Mouse (Mus musculus): ENCODE results near the gene Dnajc27.

The Dnajc27 gene

DNA sequence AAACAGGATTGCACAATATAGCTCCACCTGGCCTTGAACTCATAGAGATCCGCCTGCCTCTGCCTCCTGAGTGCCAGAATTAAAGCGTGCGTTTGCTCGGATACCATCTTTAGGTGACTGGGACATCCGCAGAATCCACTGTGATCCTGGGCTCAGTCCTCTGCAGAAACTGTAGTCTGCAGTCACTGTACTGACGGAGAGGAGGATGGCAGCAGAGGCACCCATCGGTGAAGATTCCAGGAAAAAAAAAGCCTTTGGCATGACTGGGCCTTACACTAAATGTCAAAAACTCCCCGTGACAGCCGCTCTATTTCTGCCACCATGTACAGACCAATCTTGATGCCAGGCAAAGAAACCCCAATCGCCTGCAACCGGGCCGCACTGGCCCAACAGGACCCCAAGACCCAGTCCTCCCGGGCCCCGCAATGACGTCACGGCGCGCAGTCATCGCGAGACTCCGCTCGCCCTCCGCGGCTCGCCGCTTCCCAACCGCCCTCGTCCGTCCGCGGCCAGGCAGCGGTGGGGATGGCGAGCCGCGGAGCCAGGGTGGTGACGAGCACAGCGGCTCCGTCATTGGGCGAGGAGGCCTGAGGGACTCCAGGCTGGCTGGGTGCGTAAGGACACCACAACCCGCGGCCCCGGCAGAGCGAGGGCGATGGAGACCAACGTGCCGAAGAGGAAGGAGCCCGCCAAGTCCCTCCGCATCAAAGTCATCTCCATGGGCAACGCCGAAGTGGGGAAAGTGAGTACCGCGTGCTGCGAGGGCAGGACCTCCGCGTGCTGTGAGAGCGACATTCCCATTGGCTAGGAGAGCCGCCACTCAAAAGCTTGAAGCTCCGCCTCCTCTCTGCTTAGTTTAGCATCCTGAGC, at the start of gene Dnajc27:
Dnajc27 (plus strand) TSS at position 452 of the 870 bp plus-strand sequence.
- peak; percentile 88 to 95 for DNase-seq (ENCODE audit: low spot score in 2 of 2)

DNA sequence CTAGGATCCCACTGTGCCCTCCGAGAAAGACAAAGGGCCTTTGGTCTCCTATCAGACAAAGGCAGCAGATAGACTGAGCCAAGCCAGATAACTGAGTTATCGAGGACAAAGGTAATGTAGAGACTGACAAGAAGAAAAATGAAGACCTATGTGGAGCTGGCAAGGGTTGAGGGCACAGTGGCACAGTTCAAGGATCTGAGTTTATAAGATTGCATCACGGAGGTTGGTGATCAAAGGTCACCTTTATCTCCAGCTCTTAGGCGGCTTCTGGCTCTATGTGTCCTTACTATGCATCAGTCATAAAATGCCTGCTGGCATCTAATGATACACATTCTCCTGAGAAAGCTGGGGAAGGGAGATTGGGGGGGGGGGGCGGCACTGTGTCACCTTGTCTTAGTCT, 46.2 kb upstream of the Dnajc27 start:
- no peak for DNase-seq (ENCODE audit: low spot score in 2 of 2)

DNA sequence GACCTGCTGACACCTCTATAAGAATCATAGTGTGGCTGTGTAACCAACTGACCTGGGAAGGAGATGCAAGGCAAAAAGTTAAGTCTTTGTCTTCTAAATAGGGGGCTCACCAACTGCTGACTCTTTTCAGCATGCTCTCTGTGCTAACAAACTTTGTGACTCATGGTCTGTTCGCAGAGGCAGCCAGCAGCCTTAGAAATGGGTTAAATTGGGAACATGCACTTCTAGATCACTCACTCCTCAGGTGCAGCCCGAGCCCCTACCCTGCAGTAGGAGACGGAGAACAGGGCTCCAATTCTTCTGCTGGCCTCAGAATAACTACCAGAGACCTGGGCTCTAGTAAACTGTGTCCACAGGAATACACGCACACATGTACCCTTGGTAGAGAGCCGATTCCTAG, 44.9 kb upstream of the Dnajc27 start:
- no peak for DNase-seq (ENCODE audit: low spot score in 2 of 2)

DNA sequence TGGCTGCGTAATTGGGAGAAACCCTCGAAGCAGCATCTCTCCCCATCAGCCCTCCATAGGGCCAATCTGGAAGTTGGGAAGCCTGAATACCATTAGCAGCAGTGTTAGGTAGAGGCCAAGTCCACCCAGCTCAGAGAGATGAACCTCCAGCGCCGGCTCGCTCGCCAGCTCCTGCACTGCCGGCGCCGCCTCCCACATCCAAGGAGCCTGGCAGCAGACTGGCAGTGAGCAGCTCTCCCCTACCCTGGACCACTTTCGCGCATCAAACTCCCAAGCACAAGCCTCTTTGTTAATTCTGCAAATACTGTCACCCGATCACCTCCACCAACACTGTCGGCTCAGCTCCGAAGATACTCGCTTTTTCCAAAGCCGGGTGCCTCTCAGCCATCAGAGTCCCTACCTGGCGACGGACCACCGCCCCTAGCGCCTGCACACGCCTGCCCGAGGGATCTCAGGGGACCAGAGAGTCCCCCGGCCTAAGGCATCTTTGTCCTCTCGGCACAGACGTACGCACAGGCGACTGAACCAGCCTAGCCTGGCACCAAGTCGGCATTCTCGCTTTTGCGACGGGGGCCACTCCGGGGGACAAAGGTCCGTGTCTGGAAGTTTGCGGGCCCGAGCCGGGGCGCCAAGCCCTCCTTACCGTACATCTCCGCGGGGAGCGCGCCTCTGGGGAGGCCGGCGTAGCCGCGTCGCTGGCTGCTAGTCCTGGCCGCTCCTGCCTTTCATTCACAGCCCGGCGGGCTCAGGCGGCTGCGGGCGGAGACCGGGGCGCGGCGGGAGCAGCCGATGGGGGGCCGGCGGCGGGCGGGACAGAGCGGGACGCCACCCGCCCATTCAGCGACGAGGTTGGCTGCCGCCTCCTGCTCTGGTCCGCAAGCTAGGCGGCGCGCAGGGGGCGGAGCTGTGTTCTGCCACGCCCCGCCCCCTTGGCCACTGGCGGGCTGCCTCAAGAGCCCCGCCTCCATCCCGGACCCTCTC, 44.0 kb upstream of the Dnajc27 start, which contains the start of gene Efr3b:
Efr3b (minus strand) TSS at position 855 of the 981 bp plus-strand sequence.
- DNase-seq (ENCODE audit: low spot score in 2 of 2): peak; percentile 46 to 70

DNA sequence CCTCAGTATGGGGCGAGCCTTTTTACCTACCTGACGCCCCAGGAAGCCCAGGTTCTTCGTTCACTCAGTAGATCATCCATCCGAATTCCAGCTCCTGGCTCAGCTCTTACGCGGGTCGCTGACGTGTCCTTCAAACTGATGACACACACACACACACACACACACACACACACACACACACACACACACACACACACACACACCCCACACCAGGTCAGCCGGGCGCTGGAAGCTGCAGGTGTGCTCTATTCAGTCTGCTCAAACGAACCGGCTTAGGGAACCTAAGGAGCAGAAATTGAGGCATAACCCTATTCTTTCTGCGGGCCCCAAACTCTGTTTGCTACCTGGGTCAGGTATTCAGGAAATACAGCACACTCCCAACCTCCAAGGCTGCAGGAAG, 43.3 kb upstream of the Dnajc27 start:
- DNase-seq (ENCODE audit: low spot score in 2 of 2): no peak

DNA sequence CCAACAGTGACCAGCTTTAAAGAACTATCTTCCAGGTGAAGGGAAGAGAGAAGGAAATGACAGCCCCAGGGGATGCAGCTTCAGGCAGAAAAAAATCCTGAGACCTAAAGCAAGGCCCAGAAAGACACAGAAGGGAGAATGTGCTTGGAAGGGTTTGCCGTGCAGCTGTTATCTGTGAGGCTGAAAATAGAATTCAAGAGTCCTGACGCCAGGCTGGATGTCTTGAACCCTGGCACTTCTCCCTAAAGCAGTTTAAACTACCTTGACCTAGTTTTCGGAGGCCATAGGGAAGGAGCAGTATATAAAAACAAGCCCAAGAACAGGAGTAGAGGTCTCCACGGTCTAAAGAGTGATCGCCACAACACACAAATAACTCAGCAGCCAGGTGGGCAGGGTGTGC, 40.0 kb upstream of the Dnajc27 start:
- no peak for DNase-seq (ENCODE audit: low spot score in 2 of 2)

DNA sequence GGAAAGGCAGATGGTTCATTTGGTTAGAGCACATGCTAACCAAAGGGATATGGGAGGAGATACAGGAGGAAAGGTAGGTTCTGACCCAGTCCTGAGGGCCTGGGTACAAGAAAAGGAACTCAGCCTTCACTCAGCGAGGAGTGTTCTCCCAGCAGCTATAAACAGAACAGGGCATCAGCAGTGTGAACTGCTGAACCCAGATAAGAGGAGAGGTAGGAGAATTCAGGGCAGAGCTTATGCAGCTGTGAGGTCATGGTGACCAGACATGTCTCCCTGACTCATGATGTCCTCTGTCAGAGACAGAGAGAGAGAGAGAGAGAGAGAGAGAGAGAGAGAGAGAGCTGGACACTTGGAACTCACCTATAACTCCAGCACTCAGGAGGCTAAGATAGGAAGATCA, 36.4 kb upstream of the Dnajc27 start:
- no peak for DNase-seq (ENCODE audit: low spot score in 2 of 2)

DNA sequence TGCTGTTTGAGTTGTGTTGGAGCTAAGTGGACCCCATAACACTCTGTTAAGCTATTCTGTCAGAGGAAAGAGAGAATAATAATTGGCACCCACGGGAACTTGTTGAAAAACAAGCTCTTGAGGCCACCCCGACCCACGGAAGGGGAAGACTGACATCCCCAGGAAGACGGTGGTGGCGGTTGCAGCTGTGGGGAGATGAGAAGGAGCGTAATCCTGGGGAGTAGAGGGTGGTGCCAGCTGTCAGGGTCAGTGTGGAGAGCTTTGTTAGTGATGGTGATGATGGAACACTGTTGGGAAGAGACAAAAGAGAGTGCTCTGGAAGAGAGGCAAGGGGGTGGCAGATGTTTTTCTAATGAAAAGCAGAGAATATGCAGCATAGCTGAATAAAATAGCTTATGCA, 34.4 kb upstream of the Dnajc27 start:
- no peak for DNase-seq (ENCODE audit: low spot score in 2 of 2)

DNA sequence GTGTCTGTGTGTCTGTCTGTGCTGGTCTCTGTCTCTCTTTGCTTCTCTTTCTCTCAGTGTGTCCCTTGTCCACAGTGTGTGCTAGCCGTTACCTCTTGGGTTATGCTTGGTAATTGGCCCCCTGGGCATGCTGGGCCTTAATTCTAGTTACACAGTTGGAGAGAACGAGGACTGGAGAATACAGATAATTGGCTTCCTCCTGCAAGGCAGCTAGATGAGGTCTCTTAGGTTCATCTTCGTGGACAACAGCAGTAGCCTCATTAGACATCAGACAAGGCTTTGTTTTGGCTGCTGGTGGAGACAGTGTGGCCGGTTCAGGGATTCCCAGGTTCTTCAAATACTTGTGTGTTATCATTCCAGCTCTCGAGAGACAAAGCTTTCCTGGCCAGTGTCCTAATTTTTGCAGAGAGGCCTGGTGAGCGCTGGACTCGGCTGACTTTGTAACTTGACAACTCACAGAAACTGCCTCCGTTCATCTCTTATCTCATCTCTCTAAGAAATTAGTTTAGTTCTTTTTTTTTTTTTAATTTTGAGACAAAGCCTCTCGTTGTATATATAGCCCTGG, 31.4 kb upstream of the Dnajc27 start:
- no peak for DNase-seq (ENCODE audit: low spot score in 2 of 2)

DNA sequence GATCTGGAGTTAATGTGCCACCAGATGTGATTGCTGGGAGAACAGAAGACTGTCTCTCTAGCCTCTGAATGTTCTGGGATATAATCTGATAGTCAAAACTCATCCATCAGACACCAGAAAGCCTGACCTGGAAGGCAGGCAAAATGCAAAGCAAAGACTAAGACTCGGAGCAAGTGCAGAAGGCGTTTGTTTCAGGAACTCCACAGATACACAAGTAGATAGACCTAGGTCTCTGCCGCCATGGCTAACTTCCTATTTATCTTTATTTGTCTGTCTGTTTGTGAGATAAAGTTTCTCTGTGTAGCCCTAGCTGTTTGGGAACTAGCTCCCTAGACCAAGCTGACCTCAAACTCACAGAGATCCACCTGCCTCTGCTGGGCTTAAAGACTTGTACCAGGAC, 28.7 kb upstream of the Dnajc27 start:
- no peak for DNase-seq (ENCODE audit: low spot score in 2 of 2)

DNA sequence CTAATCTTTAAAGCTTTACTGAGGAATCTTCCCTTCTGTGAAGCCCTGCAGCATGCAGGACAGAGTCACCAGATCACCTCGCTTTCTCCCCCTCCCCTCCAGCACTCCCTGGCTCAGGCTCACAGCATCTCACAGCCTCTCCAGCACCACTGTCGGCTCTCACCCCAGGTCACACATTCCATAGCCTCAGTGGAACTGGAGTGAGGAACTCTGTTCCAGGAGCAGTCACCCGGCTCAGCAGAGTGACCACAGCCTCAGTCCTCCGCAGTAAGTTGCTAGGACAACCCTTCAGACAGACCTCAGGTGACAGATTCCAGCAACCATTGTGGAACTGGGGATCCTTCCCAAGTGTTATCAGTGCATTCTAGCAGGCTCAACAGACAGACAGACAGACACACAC, 27.5 kb upstream of the Dnajc27 start:
- DNase-seq (ENCODE audit: low spot score in 2 of 2): no peak

DNA sequence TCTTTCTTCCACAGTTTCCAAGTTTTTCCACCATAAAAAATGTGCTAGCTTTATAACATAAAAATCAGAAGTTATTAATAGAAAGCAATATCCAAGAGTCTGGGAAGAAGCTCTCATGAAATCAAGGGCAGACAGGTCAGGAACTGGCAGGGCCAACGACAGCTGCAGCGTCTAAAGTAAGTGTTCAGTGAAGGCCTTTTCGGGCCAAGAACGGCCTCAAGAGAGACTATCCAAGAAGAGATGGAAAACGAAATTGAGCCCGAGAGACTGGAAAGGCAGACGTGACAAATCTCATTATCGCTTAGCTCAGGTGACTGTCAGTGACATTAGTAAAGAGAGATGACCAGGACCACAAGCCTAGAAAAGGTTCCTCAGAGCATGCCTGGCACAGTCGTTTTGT, 24.1 kb upstream of the Dnajc27 start:
- DNase-seq (ENCODE audit: low spot score in 2 of 2): no peak

DNA sequence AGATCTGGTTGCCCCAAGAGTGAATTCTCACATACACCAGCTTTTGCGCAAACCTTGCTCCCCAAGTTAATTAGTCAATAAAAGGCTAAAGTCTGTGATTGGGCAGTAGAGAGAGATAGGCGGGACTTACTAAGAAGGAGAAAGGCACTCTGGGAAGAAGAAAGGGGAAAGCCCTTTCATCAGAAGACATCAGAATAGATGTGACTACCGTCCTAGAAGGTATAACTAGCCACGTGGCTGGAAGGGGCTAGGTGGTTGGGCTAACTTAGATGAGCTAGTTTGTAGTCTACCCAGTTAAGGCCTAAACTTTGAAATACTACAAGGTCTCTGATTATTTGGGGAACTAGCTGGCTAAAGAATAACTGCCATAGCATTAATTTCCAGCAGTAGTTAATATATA, 22.7 kb upstream of the Dnajc27 start:
- DNase-seq (ENCODE audit: low spot score in 2 of 2): no peak

DNA sequence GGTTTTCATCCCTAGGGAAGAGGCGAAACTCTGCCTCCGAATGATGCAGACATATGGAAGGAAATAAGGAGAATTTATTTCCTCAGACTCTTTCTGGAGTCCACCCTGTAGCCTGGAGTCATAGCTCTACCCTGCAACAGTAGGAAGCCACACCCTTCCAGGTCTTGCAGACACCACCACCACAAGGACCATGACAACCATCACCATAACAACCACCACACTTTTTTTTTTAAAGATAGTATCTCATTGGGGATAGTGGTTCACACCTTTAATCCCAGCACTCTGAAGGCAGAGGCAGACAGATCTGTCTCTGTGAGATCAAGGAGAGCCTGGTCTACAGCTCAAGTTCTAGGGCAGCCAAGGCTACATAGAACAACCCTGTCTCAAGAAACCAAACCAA, 16.9 kb upstream of the Dnajc27 start:
- no peak for DNase-seq (ENCODE audit: low spot score in 2 of 2)

DNA sequence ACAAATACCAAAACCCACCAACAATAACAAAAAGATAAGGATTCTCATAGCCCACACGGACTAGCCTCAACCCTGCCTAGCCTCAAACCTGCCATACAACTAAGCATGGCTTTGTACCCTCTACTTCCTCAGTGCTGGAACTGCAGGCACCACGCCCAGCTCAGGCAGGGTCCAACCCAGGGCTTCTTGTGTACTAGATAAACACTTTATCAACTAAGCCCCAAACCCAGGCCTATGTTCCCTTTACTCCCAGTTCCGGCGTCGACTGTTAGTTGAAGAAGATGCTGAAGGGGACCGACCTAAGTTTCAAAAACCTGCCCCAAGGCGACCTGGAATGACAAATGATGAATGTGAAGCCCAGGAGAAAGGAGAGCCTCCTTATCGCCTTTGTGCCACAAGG, 16.4 kb upstream of the Dnajc27 start:
- no peak for DNase-seq (ENCODE audit: low spot score in 2 of 2)

DNA sequence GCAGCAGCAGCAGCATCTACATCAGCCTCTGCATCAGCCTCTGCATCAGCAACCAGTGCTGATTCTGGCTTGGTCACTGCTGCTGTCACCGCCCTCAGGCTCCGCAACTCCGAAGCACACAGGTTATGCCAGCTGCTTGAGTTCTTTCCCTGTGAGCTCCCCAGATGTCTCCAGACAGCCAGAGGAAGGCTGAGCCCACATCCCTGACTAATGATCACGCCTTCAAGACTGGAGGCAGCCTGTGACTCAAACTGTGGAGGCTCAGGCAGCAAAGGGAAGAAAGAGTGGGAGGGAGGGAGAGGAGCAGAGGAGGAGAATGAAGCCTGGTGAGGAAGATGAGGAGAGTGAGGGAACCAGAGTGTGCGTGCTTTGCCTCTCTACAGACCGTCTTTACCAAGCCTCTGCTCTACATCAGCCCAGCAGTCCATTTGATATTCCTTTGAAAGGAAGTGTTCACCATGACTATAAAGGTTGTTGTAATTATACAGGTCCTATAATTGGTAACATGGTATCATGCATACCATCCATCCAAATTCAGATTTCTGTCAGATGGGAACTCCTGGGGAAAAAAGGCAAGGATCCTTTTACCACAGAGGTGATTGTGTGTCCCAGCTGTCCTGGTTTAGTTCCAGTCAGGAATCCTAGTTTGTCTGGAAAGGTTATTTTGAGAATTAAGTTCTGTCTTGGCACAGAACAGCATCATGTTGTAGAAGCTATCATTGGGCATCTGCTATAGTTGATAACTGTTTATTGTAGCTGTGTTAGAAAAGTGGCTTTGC, 15.5 kb upstream of the Dnajc27 start:
- DNase-seq (ENCODE audit: low spot score in 2 of 2): no peak

DNA sequence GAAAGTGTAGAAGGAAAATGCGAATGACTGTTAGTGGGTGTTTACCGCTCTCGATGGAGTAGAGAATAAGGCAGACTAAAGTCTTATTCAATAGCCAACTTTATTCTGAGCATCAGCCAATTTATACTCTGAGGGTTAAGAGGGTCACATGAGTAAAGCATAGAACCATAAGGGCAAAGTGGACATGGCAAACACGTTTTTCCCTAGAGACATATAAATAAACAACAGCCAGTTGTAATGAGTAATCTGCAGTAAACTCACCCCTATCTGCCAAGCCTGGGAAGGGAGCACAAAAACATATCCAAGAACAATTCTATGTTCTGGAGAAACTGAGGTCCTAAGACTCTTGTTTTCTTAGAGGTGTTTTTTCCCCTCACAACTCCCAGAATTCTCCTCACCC, 13.8 kb upstream of the Dnajc27 start:
- DNase-seq (ENCODE audit: low spot score in 2 of 2): no peak

DNA sequence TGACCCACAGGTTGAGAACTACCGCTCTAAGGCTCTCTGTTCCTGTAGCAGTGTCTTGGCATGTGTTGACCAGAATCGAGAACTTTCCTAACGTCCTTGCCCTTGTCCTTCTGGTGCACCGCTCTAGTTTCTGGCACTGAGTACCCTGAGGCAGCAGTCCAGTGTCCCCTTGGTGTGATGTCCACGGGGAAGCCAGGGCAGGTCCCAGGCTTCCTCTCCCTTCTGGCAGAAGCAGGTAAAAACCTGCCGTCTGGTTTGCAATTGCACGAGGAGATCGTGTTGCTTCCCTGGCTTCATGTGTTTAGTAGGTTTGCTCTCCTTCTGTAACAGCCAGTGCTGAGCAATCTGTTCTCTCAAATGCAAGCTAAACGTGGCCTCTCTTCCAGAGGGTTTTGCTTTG, 10.7 kb upstream of the Dnajc27 start:
- no peak for DNase-seq (ENCODE audit: low spot score in 2 of 2)

DNA sequence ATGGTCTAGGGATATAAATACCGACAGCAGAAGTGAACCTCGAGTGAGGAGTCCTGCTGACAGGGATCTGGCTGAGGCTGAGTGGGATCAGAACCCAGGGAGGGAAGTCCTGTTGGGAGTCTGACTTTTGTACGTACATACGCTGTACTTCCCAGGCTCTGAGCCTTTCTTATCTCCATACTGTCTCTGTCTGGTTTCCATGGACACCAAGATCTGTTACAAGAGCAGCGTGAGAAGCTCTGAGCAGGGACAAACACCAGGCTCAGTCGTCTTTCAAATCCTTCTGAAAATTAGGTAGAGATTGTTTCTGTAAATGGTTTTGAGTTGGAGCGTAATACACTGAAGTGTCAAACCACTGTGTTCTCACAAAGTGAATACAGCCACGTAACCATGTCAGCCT, 7.0 kb upstream of the Dnajc27 start:
- no peak for DNase-seq (ENCODE audit: low spot score in 2 of 2)

DNA sequence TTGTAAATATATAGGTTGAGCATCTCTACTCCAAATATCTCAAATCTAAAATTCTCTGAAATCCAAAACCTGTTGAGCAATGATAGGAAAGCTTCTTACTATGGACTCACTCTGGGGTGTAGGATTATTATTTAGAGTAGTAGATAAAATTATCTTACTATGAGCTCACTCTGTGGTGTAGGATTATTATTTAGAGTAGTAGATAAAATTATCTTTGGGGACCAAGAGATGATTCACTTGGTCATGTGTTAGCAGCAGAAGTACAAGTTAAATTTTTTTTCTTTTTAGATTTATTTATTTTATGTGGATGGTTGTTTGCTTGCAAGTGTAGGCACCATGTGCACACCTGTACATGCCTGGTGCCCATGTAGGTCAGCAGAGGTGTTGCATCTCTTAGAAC, 6.0 kb upstream of the Dnajc27 start:
- DNase-seq (ENCODE audit: low spot score in 2 of 2): no peak

DNA sequence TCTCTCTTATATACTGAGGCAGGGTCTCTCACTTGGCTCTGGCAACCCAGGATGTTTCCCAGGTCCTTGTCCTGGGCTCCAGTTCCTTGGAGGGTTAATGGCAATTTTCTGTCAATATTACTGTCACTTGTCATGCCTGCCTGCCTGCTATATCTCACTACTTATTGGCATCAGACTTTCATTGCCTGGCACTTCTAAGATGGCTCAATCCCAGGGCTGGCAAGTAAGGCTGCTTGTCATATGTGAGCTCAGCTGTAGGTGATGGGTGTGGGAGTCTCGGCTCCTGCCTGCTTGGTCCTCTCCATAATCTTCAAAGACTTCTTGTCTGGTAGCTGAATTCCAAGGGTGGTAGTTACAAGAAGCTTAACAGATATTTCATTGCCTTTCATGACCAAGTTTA, 4.3 kb upstream of the Dnajc27 start:
- DNase-seq (ENCODE audit: low spot score in 2 of 2): no peak

DNA sequence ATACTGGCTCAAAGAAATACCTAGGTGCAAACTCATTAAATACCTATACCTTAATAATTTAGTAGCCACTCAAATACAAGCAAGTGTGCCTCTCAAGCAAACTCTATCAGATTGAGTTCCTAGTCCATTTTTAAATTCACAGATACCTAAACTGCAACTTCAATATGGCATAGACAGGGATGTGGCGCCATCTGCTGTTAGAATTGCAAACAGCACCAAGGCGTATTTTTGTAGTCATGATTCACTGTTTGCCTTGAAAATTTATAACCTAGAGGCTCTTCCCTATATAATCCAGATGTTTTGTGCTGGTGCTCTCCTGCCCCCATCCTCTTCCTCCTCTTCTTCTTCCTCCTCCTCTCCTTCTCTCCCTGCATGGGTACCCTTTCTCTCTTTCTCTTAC, 2.1 kb upstream of the Dnajc27 start:
- peak; percentile 68 to 88 for DNase-seq (ENCODE audit: low spot score in 2 of 2)
